Comparison of ENCODE assay signal across 9 mouse cellular contexts in genomic region chr2:32589213-32589795, GRCm38 (mm10). TPM values are rescaled to one million over a fixed set of nuclear protein-coding genes. Genes with fewer than 3 reads are reported as not detected.
DNase-seq lines count a peak whose midpoint lies in the region; ATAC-seq and TF ChIP-seq lines count a peak whose summit lies in the region.
"Had no signal": no experiment of that assay in that cellular context is flagged by ENCODE, and none has a peak within 500 bp of the region (broad histone marks: within the 10 kb centered on the region; RNA-seq: fewer than 3 reads in every experiment).

No protein-coding gene starts in this region.

- no peaks in the 10 kb centered on the region for H3K36me3 ChIP-seq in kidney, adult 2 months (ENCODE audit: control insufficient read depth, insufficient read depth, low read length)
- peaks cover 41% of the 10 kb centered on the region for H3K36me3 ChIP-seq in heart, embryonic 14.5 days (ENCODE audit: control insufficient read depth, insufficient read depth, low read length)

- H3K4me3 ChIP-seq in kidney, adult 2 months (ENCODE audit: insufficient read depth, low read depth, low read length) = no peak overlapping the region
- H3K4me3 ChIP-seq in bone marrow macrophage, adult 2 months (ENCODE audit: insufficient read depth, low read length) = peak overlapping the region; percentile 3; the same call in 1 of the 2 replicates
- 0 out of 4 replicates have a peak overlapping the region, but pooled peaks have one; percentile 2 for H3K4me3 ChIP-seq in heart, embryonic 14.5 days (ENCODE audit: control insufficient read depth in 1 of 2, insufficient read depth in 1 of 2, low read depth in 1 of 2, low read length in 2 of 2)

- ATAC-seq in heart, embryonic 14.5 days (ENCODE audit: insufficient number of reproducible peaks, insufficient read depth, low FRiP score, low read depth) = peak; percentile 15
- no peak for ATAC-seq in megakaryocyte-erythroid progenitor cell, adult 5-6 weeks (replicated peaks; ENCODE audit: low FRiP score, low TSS enrichment, poor library complexity, severe bottlenecking)

- WGBS in kidney, adult 2 months = 71% methylated on average over 11 of the region's 11 CpGs
- WGBS in heart, embryonic 14.5 days = 23% methylated on average over 11 of the region's 11 CpGs

- H3K27me3 ChIP-seq in kidney, adult 2 months (replicated peaks; ENCODE audit: control insufficient read depth, insufficient read depth, low read length) = no peaks in the 10 kb centered on the region
- H3K27me3 ChIP-seq in heart, embryonic 14.5 days (ENCODE audit: control insufficient read depth, insufficient read depth, low read length) = no peaks in the 10 kb centered on the region

- peak overlapping the region; percentile 48 for H3K9ac ChIP-seq in heart, embryonic 14.5 days (ENCODE audit: low read length)

- no peaks in the 10 kb centered on the region for H3K9me3 ChIP-seq in heart, embryonic 14.5 days (ENCODE audit: control insufficient read depth, low read length)

- TF ChIP-seq POLR2A in kidney, adult 2 months (IDR thresholded peaks at IDR 0.05; ENCODE audit: low read depth, low read length) = no peak
- no peak for TF ChIP-seq POLR2A in bone marrow macrophage, adult 2 months (IDR thresholded peaks at IDR 0.05; ENCODE audit: borderline replicate concordance, low read depth, low read length)

- TF ChIP-seq CTCF in kidney, adult 2 months (conservative IDR thresholded peaks at IDR 0.05; ENCODE audit: insufficient read depth, insufficient read length, low read depth, low read length) = no peak
- no peak for TF ChIP-seq CTCF in bone marrow macrophage, adult 2 months (IDR thresholded peaks at IDR 0.05; ENCODE audit: low read depth, low read length)

- H3K27ac ChIP-seq in kidney, adult 2 months (ENCODE audit: insufficient read depth, low read depth, low read length) = no peak overlapping the region
- peak overlapping the region; percentile 69 for H3K27ac ChIP-seq in bone marrow macrophage, adult 2 months (ENCODE audit: insufficient read depth, low read depth, low read length)
- H3K27ac ChIP-seq in heart, embryonic 14.5 days (replicated peaks in 1 of 2; ENCODE audit: control insufficient read depth in 1 of 2, insufficient read depth in 1 of 2, low read depth in 2 of 2, low read length in 2 of 2) = peak overlapping the region; percentile 70 to 75

- H3K4me2 ChIP-seq in heart, embryonic 14.5 days (ENCODE audit: low read length) = peak overlapping the region; percentile 89

- H3K4me1 ChIP-seq in kidney, adult 2 months (ENCODE audit: control insufficient read depth, insufficient read depth, low read length) = no peaks in the 10 kb centered on the region
- peaks cover 37% of the 10 kb centered on the region for H3K4me1 ChIP-seq in bone marrow macrophage, adult 2 months (ENCODE audit: control insufficient read depth, insufficient read depth, low read length)
- H3K4me1 ChIP-seq in heart, embryonic 14.5 days (ENCODE audit: control insufficient read depth in 2 of 2, insufficient read depth in 2 of 2, low read length in 2 of 2) = peaks cover 23 to 28% of the 10 kb centered on the region in 2 experiments

- DNase-seq in kidney, adult 2 months = peak; percentile 69
- DNase-seq in kidney, adult 11 months = no peak
- DNase-seq in 416B (ENCODE audit: low read depth) = peak; percentile 83
- no peak for DNase-seq in spleen, adult 18-20 months
- no peak for DNase-seq in urinary bladder, postnatal 4 days (ENCODE audit: low spot score in 2 of 2)

RNA-seq across cellular contexts. Expression of gene St6galnac4, which starts 2.4 kb away (rescaled TPM):
- polyA plus RNA-seq in kidney, adult 2 months (2012; rRNA removed) = 7.0 and 7.2 TPM in 2 replicates
- 22.0 and 26.9 TPM in 2 replicates for polyA plus RNA-seq in bone marrow macrophage, adult 2 months (2012; ENCODE audit: insufficient read depth, insufficient read length, missing spikeins)
- 33.4 and 35.7 TPM in 2 replicates for polyA plus RNA-seq in heart, embryonic 14.5 days (2014; fragmentation: Nextera tagmentation; extraction: Ambion mirVana)
- 21.5 and 29.8 TPM in 2 replicates for total RNA-seq in megakaryocyte-erythroid progenitor cell, adult 5-6 weeks (2014; fragmentation: Nextera tagmentation)
- 22.3 and 22.7 TPM in 2 replicates for total RNA-seq in megakaryocyte-erythroid progenitor cell, adult 5-6 weeks (2017)

RNA-seq across cellular contexts. Expression of gene St6galnac6, which starts 10.2 kb away (rescaled TPM):
- 21.1 and 23.6 TPM in 2 replicates for polyA plus RNA-seq in kidney, adult 2 months (2012; rRNA removed)
- 30.7 and 35.3 TPM in 2 replicates for polyA plus RNA-seq in bone marrow macrophage, adult 2 months (2012; ENCODE audit: insufficient read depth, insufficient read length, missing spikeins)
- polyA plus RNA-seq in heart, embryonic 14.5 days (2014; fragmentation: Nextera tagmentation; extraction: Ambion mirVana) = 11.0 and 12.2 TPM in 2 replicates
- total RNA-seq in megakaryocyte-erythroid progenitor cell, adult 5-6 weeks (2014; fragmentation: Nextera tagmentation) = 13.8 and 19.1 TPM in 2 replicates
- total RNA-seq in megakaryocyte-erythroid progenitor cell, adult 5-6 weeks (2017) = 6.5 and 12.9 TPM in 2 replicates

RNA-seq across cellular contexts. Expression of gene 9430097D07Rik, which starts 13.8 kb away (rescaled TPM):
- polyA plus RNA-seq in kidney, adult 2 months (2012; rRNA removed) = not detected in 2 replicates
- not detected in 2 replicates for polyA plus RNA-seq in bone marrow macrophage, adult 2 months (2012; ENCODE audit: insufficient read depth, insufficient read length, missing spikeins)
- polyA plus RNA-seq in heart, embryonic 14.5 days (2014; fragmentation: Nextera tagmentation; extraction: Ambion mirVana) = 0.13 TPM in 1 of 2 replicates, not detected in the other
- not detected in 2 replicates for total RNA-seq in megakaryocyte-erythroid progenitor cell, adult 5-6 weeks (2014; fragmentation: Nextera tagmentation)
- 0.75 TPM in 1 of 2 replicates, not detected in the other for total RNA-seq in megakaryocyte-erythroid progenitor cell, adult 5-6 weeks (2017)
- total RNA-seq: neutrophil, adult 5-6 weeks had no signal

RNA-seq across cellular contexts. Expression of gene Pip5kl1, which starts 14.7 kb away (rescaled TPM):
- 0.14 TPM in 1 of 2 replicates, not detected in the other for polyA plus RNA-seq in kidney, adult 2 months (2012; rRNA removed)
- polyA plus RNA-seq in bone marrow macrophage, adult 2 months (2012; ENCODE audit: insufficient read depth, insufficient read length, missing spikeins) = not detected in 2 replicates
- polyA plus RNA-seq in heart, embryonic 14.5 days (2014; fragmentation: Nextera tagmentation; extraction: Ambion mirVana) = 0.19 TPM in 1 of 2 replicates, not detected in the other
- total RNA-seq in megakaryocyte-erythroid progenitor cell, adult 5-6 weeks (2014; fragmentation: Nextera tagmentation) = not detected in 2 replicates
- total RNA-seq in megakaryocyte-erythroid progenitor cell, adult 5-6 weeks (2017) = 0.23 TPM in 1 of 2 replicates, not detected in the other

RNA-seq across cellular contexts. Expression of gene Dpm2, which starts 18.6 kb away (rescaled TPM):
- 120 and 138 TPM in 2 replicates for polyA plus RNA-seq in kidney, adult 2 months (2012; rRNA removed)
- polyA plus RNA-seq in bone marrow macrophage, adult 2 months (2012; ENCODE audit: insufficient read depth, insufficient read length, missing spikeins) = 55.6 and 68.0 TPM in 2 replicates
- 72.9 and 85.0 TPM in 2 replicates for polyA plus RNA-seq in heart, embryonic 14.5 days (2014; fragmentation: Nextera tagmentation; extraction: Ambion mirVana)
- 94.2 and 108 TPM in 2 replicates for total RNA-seq in megakaryocyte-erythroid progenitor cell, adult 5-6 weeks (2014; fragmentation: Nextera tagmentation)
- 33.0 and 38.5 TPM in 2 replicates for total RNA-seq in megakaryocyte-erythroid progenitor cell, adult 5-6 weeks (2017)

Comparison
In these comparisons a context has a peak if more than half of its experiments do, and no peak if none do; other contexts are left out.
1. DNase-seq: peak in kidney, adult 2 months (single experiment) and 416B (single experiment); none in kidney, adult 11 months (single experiment), spleen, adult 18-20 months (0 of 2) and urinary bladder, postnatal 4 days (0 of 2).